Mouse (Mus musculus): ENCODE results near the gene Slc16a14. TPM values are rescaled to one million over a fixed set of nuclear protein-coding genes. Genes with fewer than 3 reads are reported as not detected.

The Slc16a14 gene
- polyA plus RNA-seq, 1 experiment from 2014 or later = 4.5 TPM

Other genes starting within 250 kb of the Slc16a14 start
- gene Dner, start 238.9 kb downstream of the Slc16a14 start, polyA plus RNA-seq (2014; fragmentation: Nextera tagmentation; extraction: Ambion mirVana) = 28.5 and 31.5 TPM in 2 replicates
- gene Fbxo36, start 95.3 kb downstream of the Slc16a14 start, polyA plus RNA-seq (2014; fragmentation: Nextera tagmentation; extraction: Ambion mirVana) = 10.3 and 11.8 TPM in 2 replicates
- 85.4 and 98.9 TPM in 2 replicates for gene Trip12, start 94.6 kb downstream of the Slc16a14 start, polyA plus RNA-seq (2014; fragmentation: Nextera tagmentation; extraction: Ambion mirVana)
- gene Gm10553, start 165.0 kb upstream of the Slc16a14 start, polyA plus RNA-seq (2014; fragmentation: Nextera tagmentation; extraction: Ambion mirVana) = not detected in 2 replicates
- not detected in 2 replicates for gene A530032D15Rik, start 174.7 kb upstream of the Slc16a14 start, polyA plus RNA-seq (2014; fragmentation: Nextera tagmentation; extraction: Ambion mirVana)

All from forebrain, embryonic 11.5 days (tissue).